Mouse (Mus musculus): ENCODE data around the gene Kif23. TPM values are rescaled to one million over a fixed set of nuclear protein-coding genes. Genes with fewer than 3 reads are reported as not detected.

Kif23 gene
- polyA plus RNA-seq, 1 experiment from 2014 or later, result 79.3 TPM

DNA sequence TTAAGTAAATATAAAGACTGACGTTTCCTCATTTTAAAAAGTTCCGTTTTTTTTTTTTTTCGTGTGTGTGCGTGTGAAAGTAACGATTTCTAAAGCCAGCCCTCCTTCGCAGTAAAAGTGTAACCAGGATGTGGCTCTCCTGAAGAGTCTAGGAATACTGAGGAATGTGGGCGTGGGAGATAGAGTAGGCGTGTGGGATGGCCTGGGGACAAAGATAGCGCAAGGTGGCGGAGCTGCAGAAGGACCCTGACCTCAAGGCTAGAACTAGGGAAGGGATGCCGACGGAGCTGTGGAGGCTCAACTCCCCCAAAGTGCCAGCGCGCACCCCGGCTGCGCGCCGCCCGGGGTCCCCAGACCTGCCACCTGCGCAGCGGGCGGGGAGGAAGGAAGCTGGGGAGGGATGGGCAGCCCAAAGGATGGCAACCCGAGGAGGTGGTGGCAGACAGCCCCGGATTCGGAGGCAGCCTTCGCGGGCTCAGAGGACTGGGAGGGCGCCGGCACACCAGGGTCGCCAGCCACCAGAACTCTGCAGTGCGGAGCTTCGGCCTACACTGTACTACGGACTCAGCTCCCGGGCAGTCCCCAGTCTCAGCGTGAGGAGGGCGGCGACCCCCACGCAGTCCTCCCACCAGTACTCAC is 482 bp downstream of the Kif23 start:
- peak overlapping the region; percentile 91 for H3K9ac ChIP-seq
- peak overlapping the region; percentile 77 for H3K27ac ChIP-seq (replicated peaks)
- WGBS, result under 1% methylated on average over 36 of the region's 38 CpGs
- peak; percentile 56 for ATAC-seq (ENCODE audit: extremely low read depth, insufficient number of reproducible peaks, low FRiP score, low TSS enrichment)
- peaks cover 25% of the 10 kb centered on the region for H3K36me3 ChIP-seq
- H3K9me3 ChIP-seq, result no peaks in the 10 kb centered on the region
- peak overlapping the region; percentile 98 for H3K4me2 ChIP-seq
- peak overlapping the region; percentile 92 for H3K4me3 ChIP-seq
- H3K4me1 ChIP-seq, result peaks cover 35% of the 10 kb centered on the region
- no peaks in the 10 kb centered on the region for H3K27me3 ChIP-seq (replicated peaks)

DNA sequence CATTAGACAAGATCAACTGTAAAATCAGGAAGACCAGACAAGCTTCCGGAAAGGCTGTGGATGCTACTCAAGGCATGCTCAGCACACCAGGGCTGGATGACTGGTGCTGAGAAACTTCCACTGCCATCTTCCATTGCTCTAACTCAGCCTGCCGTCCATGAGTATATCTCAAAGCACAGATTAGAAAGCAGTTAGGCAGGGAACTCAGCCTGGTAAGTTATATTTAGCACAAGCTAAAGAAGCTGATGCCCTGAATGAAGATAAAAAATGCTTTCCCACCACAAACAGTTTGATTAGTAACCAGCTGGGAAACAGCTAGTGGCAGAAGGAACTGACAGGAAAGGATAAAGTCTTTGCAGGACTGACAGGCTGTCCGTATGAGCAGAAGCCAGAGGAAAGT is 5.5 kb downstream of the Kif23 start:
- H3K27ac ChIP-seq (replicated peaks), result peak overlapping the region; percentile 49
- ATAC-seq (ENCODE audit: extremely low read depth, insufficient number of reproducible peaks, low FRiP score, low TSS enrichment), result no peak
- H3K4me1 ChIP-seq, result peaks cover 32% of the 10 kb centered on the region
- peak overlapping the region; percentile 0; the same call in 1 of the 2 replicates for H3K4me2 ChIP-seq
- 32% methylated on average over 3 of the region's 3 CpGs for WGBS
- no peaks in the 10 kb centered on the region for H3K9me3 ChIP-seq
- H3K9ac ChIP-seq, result no peak overlapping the region; the same call in 1 of the 2 replicates
- peaks cover 75% of the 10 kb centered on the region for H3K36me3 ChIP-seq
- H3K27me3 ChIP-seq (replicated peaks), result no peaks in the 10 kb centered on the region
- H3K4me3 ChIP-seq, result no peak overlapping the region

DNA sequence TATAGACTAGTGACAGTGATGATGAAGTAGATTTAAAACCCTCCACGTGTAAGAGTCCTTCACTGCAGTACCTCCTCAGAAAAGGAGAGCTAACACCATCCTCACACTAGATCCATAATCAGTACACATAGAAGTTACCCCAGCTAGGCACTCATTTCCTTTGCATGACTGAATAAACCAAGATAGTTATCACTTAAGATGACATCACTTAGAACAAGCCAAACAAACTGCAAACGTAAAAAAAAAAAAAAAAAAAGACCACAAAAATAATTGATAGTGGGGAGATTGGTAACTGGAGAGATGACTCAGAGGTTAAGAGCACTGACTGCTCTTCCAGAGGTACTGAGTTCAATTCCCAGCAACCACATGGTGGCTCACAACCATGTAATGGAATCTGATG is 13.2 kb downstream of the Kif23 start:
- Histone ChIP-seq H3K36me3 (peaks cover 99% of the 10 kb centered on the region), H3K9ac (no peak overlapping the region), H3K4me3 (no peak overlapping the region), H3K27me3 (replicated peaks) (no peaks in the 10 kb centered on the region), H3K4me1 (no peaks in the 10 kb centered on the region), H3K27ac (replicated peaks) (no peak overlapping the region), H3K9me3 (no peaks in the 10 kb centered on the region), H3K4me2 (no peak overlapping the region)
- no peak for ATAC-seq (ENCODE audit: extremely low read depth, insufficient number of reproducible peaks, low FRiP score, low TSS enrichment)
- WGBS, result 68% methylated on average over 2 of the region's 2 CpGs

DNA sequence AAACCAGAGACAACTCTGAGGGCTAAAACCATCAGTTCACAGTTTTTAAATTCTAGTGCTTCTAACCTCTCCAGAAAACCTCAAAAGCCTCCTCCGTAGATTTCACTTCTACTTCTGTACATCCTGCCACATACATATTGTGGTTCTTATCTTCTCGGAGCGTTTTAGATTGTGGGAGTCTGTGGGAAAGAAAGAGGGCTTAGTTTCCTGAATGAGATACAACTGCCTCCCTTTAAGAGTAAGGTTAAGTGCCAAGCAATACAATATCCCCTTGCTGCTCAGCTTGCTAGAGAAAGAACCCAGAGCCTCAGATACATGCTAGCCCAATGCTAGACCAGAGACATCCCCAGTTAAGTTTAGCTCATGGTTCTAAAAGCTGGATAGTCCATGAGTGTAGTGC is 14.6 kb downstream of the Kif23 start:
- no peaks in the 10 kb centered on the region for H3K27me3 ChIP-seq (replicated peaks)
- no peak overlapping the region for H3K4me3 ChIP-seq
- no peaks in the 10 kb centered on the region for H3K4me1 ChIP-seq
- 69% methylated on average over 3 of the region's 3 CpGs for WGBS
- ATAC-seq (ENCODE audit: extremely low read depth, insufficient number of reproducible peaks, low FRiP score, low TSS enrichment), result no peak
- H3K9me3 ChIP-seq, result no peaks in the 10 kb centered on the region
- no peak overlapping the region for H3K27ac ChIP-seq (replicated peaks)
- H3K9ac ChIP-seq, result no peak overlapping the region
- H3K36me3 ChIP-seq, result peaks cover 99% of the 10 kb centered on the region
- H3K4me2 ChIP-seq, result no peak overlapping the region

DNA sequence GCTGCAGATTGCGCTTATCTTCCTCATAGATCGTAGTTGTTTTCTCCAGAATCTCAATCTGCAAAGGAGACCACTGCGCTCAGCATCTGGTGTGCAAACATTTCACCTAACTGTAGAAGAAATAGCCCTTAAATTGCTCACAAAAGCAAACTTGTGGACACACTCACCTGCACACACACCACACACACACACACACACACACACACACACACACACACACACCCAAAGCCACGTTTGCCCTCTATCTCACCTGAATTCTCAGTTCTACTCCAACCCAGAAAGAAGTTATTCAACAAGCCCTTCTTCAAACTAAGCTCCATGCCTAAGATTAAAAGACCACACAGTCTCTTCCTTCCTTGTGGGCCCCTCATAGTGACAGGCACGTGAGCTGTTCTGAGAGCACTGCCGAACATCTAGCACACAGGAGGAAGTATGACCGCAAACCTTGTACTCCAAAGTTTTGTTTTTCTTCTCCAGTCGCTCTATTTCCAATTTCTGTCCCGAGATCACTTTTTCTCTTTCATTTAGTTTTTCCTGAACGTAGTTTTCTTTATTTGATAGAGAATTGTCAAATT is 21.4 kb downstream of the Kif23 start:
- Histone ChIP-seq H3K27me3 (replicated peaks) (no peaks in the 10 kb centered on the region), H3K4me2 (no peak overlapping the region), H3K4me1 (no peaks in the 10 kb centered on the region), H3K36me3 (peaks cover 99% of the 10 kb centered on the region), H3K4me3 (no peak overlapping the region), H3K9me3 (no peaks in the 10 kb centered on the region), H3K27ac (replicated peaks) (no peak overlapping the region), H3K9ac (no peak overlapping the region)
- ATAC-seq (ENCODE audit: extremely low read depth, insufficient number of reproducible peaks, low FRiP score, low TSS enrichment), result no peak
- WGBS, result 84% methylated on average over 10 of the region's 10 CpGs

DNA sequence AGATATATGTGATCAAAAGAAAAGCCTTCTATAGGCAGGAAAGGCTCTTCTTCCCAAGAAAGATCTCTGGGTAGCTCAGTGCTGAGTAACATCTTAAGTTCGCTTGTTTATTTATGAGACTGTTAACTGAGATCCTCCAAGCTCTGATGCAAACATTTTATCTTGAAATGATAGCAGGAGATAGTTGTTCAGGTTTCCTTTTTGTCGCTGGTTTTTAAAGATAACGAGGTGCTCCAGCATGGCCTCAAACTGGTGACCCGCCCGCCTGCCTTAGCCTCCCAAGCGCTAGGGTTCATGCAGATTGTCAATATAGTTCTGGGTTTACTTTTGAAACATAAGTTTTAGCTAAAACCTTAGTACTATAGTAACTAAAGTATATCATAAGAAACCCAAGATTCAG is 26.2 kb downstream of the Kif23 start:
- ATAC-seq (ENCODE audit: extremely low read depth, insufficient number of reproducible peaks, low FRiP score, low TSS enrichment), result no peak
- no peak overlapping the region for H3K4me3 ChIP-seq
- WGBS, result 75% methylated on average over 6 of the region's 6 CpGs

DNA sequence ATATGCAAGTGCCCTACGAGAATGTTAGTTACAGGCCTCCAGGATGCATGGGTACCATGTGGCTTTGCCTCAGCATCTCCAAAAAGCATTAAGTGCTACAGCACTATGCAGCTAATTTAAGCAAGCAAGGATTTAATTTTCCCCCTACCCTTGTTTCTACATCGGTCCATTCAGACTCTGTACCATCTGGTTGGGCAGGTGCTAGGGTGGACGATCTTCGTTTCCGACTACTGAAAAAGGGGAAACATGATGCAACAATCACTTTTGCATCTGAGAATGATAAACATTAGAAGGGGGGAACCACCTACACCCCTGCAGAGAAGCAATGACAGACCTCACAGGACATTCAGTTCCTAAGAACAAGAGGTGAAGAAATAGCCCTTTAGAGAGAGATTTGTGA is 27.1 kb downstream of the Kif23 start:
- no peaks in the 10 kb centered on the region for H3K9me3 ChIP-seq

More for the DNA sequence above, 26.2 kb downstream of the Kif23 start:
- Histone ChIP-seq H3K36me3 (peaks cover 89% of the 10 kb centered on the region), H3K27ac (replicated peaks) (no peak overlapping the region), H3K4me2 (no peak overlapping the region), H3K9ac (no peak overlapping the region), H3K27me3 (replicated peaks) (no peaks in the 10 kb centered on the region), H3K9me3 (no peaks in the 10 kb centered on the region), H3K4me1 (peaks cover 3% of the 10 kb centered on the region; the same call in 1 of the 2 replicates)

DNA sequence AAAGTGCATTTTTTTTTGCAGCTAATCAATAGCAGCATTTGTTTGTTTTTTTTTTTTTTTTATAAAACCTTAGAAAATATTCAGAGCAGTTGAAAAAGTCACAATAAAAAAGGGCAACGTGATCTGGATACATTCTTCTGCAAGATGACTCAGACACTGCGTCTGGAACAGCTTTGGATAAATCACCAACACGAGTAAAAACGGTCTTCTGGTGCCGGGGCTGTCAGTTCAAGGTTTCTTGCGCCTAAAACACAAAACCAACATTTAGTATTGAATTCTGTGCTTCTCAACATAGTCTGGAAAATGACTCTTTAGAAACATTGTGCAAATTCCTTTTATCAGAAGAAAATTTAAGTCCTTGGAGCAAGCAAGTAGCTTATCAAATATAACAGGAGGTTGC is 29.1 kb downstream of the Kif23 start:
- H3K9ac ChIP-seq, result no peak overlapping the region
- no peak overlapping the region for H3K4me3 ChIP-seq
- no peaks in the 10 kb centered on the region for H3K9me3 ChIP-seq
- H3K4me1 ChIP-seq, result peaks cover 21% of the 10 kb centered on the region
- H3K27me3 ChIP-seq (replicated peaks), result no peaks in the 10 kb centered on the region
- 86% methylated on average over 6 of the region's 6 CpGs for WGBS
- no peak for ATAC-seq (ENCODE audit: extremely low read depth, insufficient number of reproducible peaks, low FRiP score, low TSS enrichment)
- H3K4me2 ChIP-seq, result no peak overlapping the region
- no peak overlapping the region for H3K27ac ChIP-seq (replicated peaks)
- peaks cover 72% of the 10 kb centered on the region for H3K36me3 ChIP-seq

More for the DNA sequence above, 27.1 kb downstream of the Kif23 start:
- Histone ChIP-seq H3K27ac (replicated peaks) (no peak overlapping the region), H3K4me2 (no peak overlapping the region), H3K27me3 (replicated peaks) (no peaks in the 10 kb centered on the region), H3K4me3 (no peak overlapping the region), H3K9ac (no peak overlapping the region), H3K36me3 (peaks cover 80% of the 10 kb centered on the region), H3K4me1 (peaks cover 7% of the 10 kb centered on the region; the same call in 1 of the 2 replicates)
- no peak for ATAC-seq (ENCODE audit: extremely low read depth, insufficient number of reproducible peaks, low FRiP score, low TSS enrichment)
- WGBS, result 96% methylated on average over 5 of the region's 5 CpGs

DNA sequence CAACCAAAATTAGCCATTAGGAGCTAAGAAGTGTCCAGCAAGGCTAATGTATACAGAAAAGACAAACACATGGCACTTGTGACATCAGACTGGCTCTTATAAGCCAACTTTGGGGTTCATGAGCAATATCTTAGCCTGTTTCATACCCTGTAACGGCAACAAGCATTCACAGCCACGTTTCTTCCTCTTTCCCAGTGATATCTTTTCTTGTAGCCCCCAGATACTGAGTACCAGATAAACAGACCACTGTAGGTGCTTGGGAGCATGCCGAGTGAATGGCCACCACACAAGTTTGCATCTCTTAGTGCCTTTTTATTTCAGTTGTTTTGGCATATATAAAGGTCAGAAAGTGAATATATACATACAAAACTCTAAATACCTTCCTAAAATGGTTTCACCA is 29.6 kb downstream of the Kif23 start:
- no peak overlapping the region for H3K9ac ChIP-seq
- 70% methylated on average over 3 of the region's 3 CpGs for WGBS
- H3K4me3 ChIP-seq, result no peak overlapping the region
- no peak overlapping the region for H3K27ac ChIP-seq (replicated peaks)
- H3K27me3 ChIP-seq (replicated peaks), result no peaks in the 10 kb centered on the region
- no peak for ATAC-seq (ENCODE audit: extremely low read depth, insufficient number of reproducible peaks, low FRiP score, low TSS enrichment)
- H3K9me3 ChIP-seq, result no peaks in the 10 kb centered on the region
- peaks cover 72% of the 10 kb centered on the region for H3K36me3 ChIP-seq
- peaks cover 25% of the 10 kb centered on the region for H3K4me1 ChIP-seq
- H3K4me2 ChIP-seq, result no peak overlapping the region

DNA sequence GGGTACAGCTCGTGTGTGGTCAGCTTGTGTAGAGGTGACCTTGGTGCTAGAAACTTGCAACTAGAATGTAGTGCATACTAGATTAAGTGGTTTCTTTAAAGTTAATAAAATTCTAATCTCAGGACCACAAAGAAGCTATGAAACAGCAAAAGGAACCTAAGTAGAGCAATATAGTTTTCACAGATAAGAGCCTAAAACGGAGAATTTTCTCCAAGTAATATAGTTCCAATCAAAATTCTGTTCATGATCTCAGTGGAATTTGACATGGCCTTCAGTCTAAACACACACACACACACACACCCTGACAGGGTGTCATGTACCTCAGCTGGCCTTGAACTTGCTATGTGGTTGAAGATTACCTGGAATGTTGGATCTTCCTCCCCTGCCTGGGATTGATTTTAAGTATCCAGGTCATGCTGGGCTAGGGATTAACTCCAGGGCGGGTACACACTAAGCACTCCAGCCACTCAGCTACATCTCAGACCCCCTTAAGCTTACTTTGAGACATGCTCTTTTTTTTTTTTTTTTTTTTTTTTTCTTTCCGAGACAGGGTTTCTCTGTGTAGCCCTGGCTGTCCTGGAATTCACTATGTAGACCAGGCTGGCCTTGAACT is 31.1 kb downstream of the Kif23 start:
- Histone ChIP-seq H3K4me2 (peak overlapping the region; percentile 91), H3K36me3 (peaks cover 64% of the 10 kb centered on the region), H3K4me3 (peak overlapping the region; percentile 98), H3K9ac (peak overlapping the region; percentile 87), H3K4me1 (peaks cover 32% of the 10 kb centered on the region), H3K9me3 (no peaks in the 10 kb centered on the region), H3K27ac (replicated peaks) (peak overlapping the region; percentile 97), H3K27me3 (replicated peaks) (no peaks in the 10 kb centered on the region)
- ATAC-seq (ENCODE audit: extremely low read depth, insufficient number of reproducible peaks, low FRiP score, low TSS enrichment), result no peak
- 50% methylated on average over 4 of the region's 4 CpGs for WGBS

DNA sequence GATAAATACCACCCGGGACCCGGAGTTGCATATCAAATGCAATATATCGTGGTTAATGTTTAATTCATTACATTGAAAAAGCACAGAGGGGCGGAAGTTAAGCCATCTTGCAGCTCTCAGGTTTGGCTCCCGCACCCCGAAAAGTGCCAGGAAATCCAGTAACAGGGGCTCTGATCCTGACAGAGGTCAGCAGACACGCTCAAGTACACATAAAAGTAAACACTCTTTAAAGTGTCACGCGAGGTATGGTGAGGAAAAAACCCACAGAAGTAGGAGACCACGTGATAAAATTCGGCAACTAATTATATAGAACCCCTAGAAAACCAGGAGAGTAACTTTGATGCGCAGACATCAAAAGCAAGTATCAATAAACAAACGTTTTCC is 31.7 kb downstream of the Kif23 start:
- H3K27ac ChIP-seq (replicated peaks), result peak overlapping the region; percentile 97
- H3K27me3 ChIP-seq (replicated peaks), result no peaks in the 10 kb centered on the region
- peaks cover 32% of the 10 kb centered on the region for H3K4me1 ChIP-seq
- 2% methylated on average over 13 of the region's 13 CpGs for WGBS
- peak overlapping the region; percentile 87 for H3K9ac ChIP-seq
- peaks cover 58% of the 10 kb centered on the region for H3K36me3 ChIP-seq
- H3K9me3 ChIP-seq, result no peaks in the 10 kb centered on the region
- H3K4me3 ChIP-seq, result peak overlapping the region; percentile 98
- H3K4me2 ChIP-seq, result peak overlapping the region; percentile 91
- no peak for ATAC-seq (ENCODE audit: extremely low read depth, insufficient number of reproducible peaks, low FRiP score, low TSS enrichment)

Data from heart, embryonic 13.5 days (tissue).